Mouse (Mus musculus) lung, adult 2 months (tissue): ENCODE measurements around the gene Uroc1.

Experiments
- CTCF ChIP-seq: fragments of 200-500 bp; IDR thresholded peaks from 2 replicates; pipeline ENCODE4 v1.5.1; 2011; ENCODE audit warnings: mild to moderate bottlenecking, low read length, control low read depth; ENCODE audit not compliant: insufficient read depth
- POLR2A ChIP-seq: fragments of 200-500 bp; IDR thresholded peaks from 2 replicates; pipeline ENCODE4 v1.6.1; 2011; ENCODE audit warnings: low read depth, mild to moderate bottlenecking, control low read depth, low read length, borderline replicate concordance; ENCODE audit errors: extremely low read depth

- TF ChIP-seq CTCF (no peak), POLR2A (no peak)
These were observed 41.6 kb downstream of the Uroc1 start for GRCm38 (mm10) chr6:90374647-90375046.
